Mouse (Mus musculus) cerebellum, adult 11-12 months (tissue): Measurements from ENCODE around the gene Galnt15.
A peak's percentile ranks its signal among the peaks of the same experiment; 100 is the strongest.
"Not testable (repeated sequence)": the region's sequence is repeated elsewhere in the genome, so short reads cannot be mapped to it uniquely, and the experiment has no call there.

Experiments used
- DNase-seq: peaks from one replicate; pipeline ENCODE4 v3.0.0; 2022

The Galnt15 gene

GRCm38 (mm10) chr14:32037661-32038252 lies 9.0 kb downstream of the Galnt15 start:
- DNase-seq = no peak

- no peak for DNase-seq
These were observed 13.3 kb downstream of the Galnt15 start for GRCm38 (mm10) chr14:32042108-32042507.

GRCm38 (mm10) chr14:32046357-32046756 lies 17.6 kb downstream of the Galnt15 start:
- DNase-seq = no peak

GRCm38 (mm10) chr14:32050171-32050570 lies 21.4 kb downstream of the Galnt15 start:
- DNase-seq = no peak

GRCm38 (mm10) chr14:32053895-32054294 lies 25.1 kb downstream of the Galnt15 start:
- no peak for DNase-seq

GRCm38 (mm10) chr14:32054788-32055187 lies 26.0 kb downstream of the Galnt15 start:
- no peak for DNase-seq

- DNase-seq = no peak
These were observed 27.0 kb downstream of the Galnt15 start for GRCm38 (mm10) chr14:32055781-32056180.

GRCm38 (mm10) chr14:32056675-32057074 lies 27.9 kb downstream of the Galnt15 start:
- no peak for DNase-seq

GRCm38 (mm10) chr14:32057664-32058063 lies 28.9 kb downstream of the Galnt15 start:
- DNase-seq = no peak

GRCm38 (mm10) chr14:32061398-32061797 lies 32.6 kb downstream of the Galnt15 start:
- no peak for DNase-seq

- no peak for DNase-seq
These were observed 44.0 kb downstream of the Galnt15 start for GRCm38 (mm10) chr14:32072807-32073206.

GRCm38 (mm10) chr14:32073211-32073685 lies 44.5 kb downstream of the Galnt15 start:
- peak; percentile 42 for DNase-seq

GRCm38 (mm10) chr14:32073901-32074300 lies 45.1 kb downstream of the Galnt15 start:
- DNase-seq = peak; percentile 50

- peak; percentile 83 for DNase-seq
These were observed 48.2 kb downstream of the Galnt15 start for GRCm38 (mm10) chr14:32076896-32077575.

- DNase-seq = no peak
These were observed 52.2 kb downstream of the Galnt15 start for GRCm38 (mm10) chr14:32081026-32081425.

GRCm38 (mm10) chr14:32082891-32083290 lies 54.1 kb downstream of the Galnt15 start:
- no peak for DNase-seq

GRCm38 (mm10) chr14:32083466-32083865 lies 54.7 kb downstream of the Galnt15 start:
- DNase-seq = no peak

- DNase-seq = no peak
These were observed 56.1 kb downstream of the Galnt15 start, which contains the start of gene Oxnad1 for GRCm38 (mm10) chr14:32084761-32085485. Gene Oxnad1, plus strand, starts transcription at chr14:32085374.

GRCm38 (mm10) chr14:32085486-32086201 lies 56.9 kb downstream of the Galnt15 start, which contains the start of gene Dph3:
Gene Dph3, minus strand, starts transcription at chr14:32085729.
- DNase-seq = peak; percentile 99

GRCm38 (mm10) chr14:32086226-32086625 lies 57.4 kb downstream of the Galnt15 start:
- no peak for DNase-seq

- not testable (repeated sequence) for DNase-seq
These were observed 58.9 kb downstream of the Galnt15 start for GRCm38 (mm10) chr14:32087584-32088248.

- DNase-seq = no peak
These were observed 62.3 kb downstream of the Galnt15 start for GRCm38 (mm10) chr14:32091124-32091523.
